Mouse (Mus musculus): ENCODE measurements around the gene Rnaset2b. TPM values are rescaled to one million over a fixed set of nuclear protein-coding genes. Genes with fewer than 3 reads are reported as not detected.

Rnaset2b gene
- total RNA-seq, 1 experiment from 2014 or later, result 429 TPM

Other genes starting within 250 kb of the Rnaset2b start
- 175 and 186 TPM in 2 replicates for gene Ezr, start 187.8 kb upstream of the Rnaset2b start, total RNA-seq (2017)
- 43.6 and 46.6 TPM in 2 replicates for gene Rsph3b, start 22.0 kb upstream of the Rnaset2b start, total RNA-seq (2017)
- 39.2 and 40.2 TPM in 2 replicates for gene Tagap1, start 9.5 kb upstream of the Rnaset2b start, total RNA-seq (2017)
- gene Gm49721, start 8.3 kb downstream of the Rnaset2b start, total RNA-seq (2017), result not detected in 2 replicates
- 0.41 TPM in 1 of 2 replicates, not detected in the other for gene Gm1604a, start 54.9 kb downstream of the Rnaset2b start, total RNA-seq (2017)
- 2.1 and 2.4 TPM in 2 replicates for gene Rps6ka2, start 199.5 kb downstream of the Rnaset2b start, total RNA-seq (2017)